14 mouse cellular contexts compared by ENCODE assay signal in genomic region chr2:33872841-33873271, GRCm38 (mm10). TPM values are rescaled to one million over a fixed set of nuclear protein-coding genes. Genes with fewer than 3 reads are reported as not detected.
DNase-seq lines count a peak whose midpoint lies in the region; ATAC-seq and TF ChIP-seq lines count a peak whose summit lies in the region.
"Had no signal": no experiment of that assay in that cellular context is flagged by ENCODE, and none has a peak within 500 bp of the region (broad histone marks: within the 10 kb centered on the region; RNA-seq: fewer than 3 reads in every experiment).

No protein-coding gene starts in this region.

- peaks cover 70% of the 10 kb centered on the region for H3K4me1 ChIP-seq in midbrain, embryonic 10.5 days
- H3K4me1 ChIP-seq in midbrain, postnatal 0 days (ENCODE audit: insufficient read depth, low read length) = peaks cover 20% of the 10 kb centered on the region
- peaks cover 94% of the 10 kb centered on the region for H3K4me1 ChIP-seq in limb, embryonic 10.5 days
- peaks cover 42% of the 10 kb centered on the region for H3K4me1 ChIP-seq in stomach, embryonic 16.5 days (ENCODE audit: control insufficient read depth, insufficient read depth, low read length)

- intact Hi-C loops in left cerebral cortex, postnatal 14 days (cut with DNase I) = no loop called here

- peaks cover 14% of the 10 kb centered on the region; the same call in 1 of the 2 replicates for H3K9me3 ChIP-seq in midbrain, embryonic 10.5 days (replicated peaks)
- no peaks in the 10 kb centered on the region for H3K9me3 ChIP-seq in midbrain, postnatal 0 days (ENCODE audit: low read length)
- H3K9me3 ChIP-seq in limb, embryonic 10.5 days (replicated peaks) = no peaks in the 10 kb centered on the region
- H3K9me3 ChIP-seq in stomach, embryonic 16.5 days (replicated peaks; ENCODE audit: control insufficient read depth, low read length) = no peaks in the 10 kb centered on the region
- H3K9me3 ChIP-seq: heart, embryonic 10.5 days; midbrain, embryonic 13.5 days had no signal

- no peak overlapping the region for H3K4me2 ChIP-seq in midbrain, postnatal 0 days (ENCODE audit: low read depth, low read length, poor library complexity, severe bottlenecking)
- no peak overlapping the region for H3K4me2 ChIP-seq in stomach, embryonic 16.5 days (ENCODE audit: low read depth, low read length)
- H3K4me2 ChIP-seq: midbrain, embryonic 13.5 days had no signal

- 0 out of 2 replicates have a peak overlapping the region, but pooled peaks have one; percentile 13 for H3K27ac ChIP-seq in midbrain, embryonic 10.5 days (replicated peaks)
- H3K27ac ChIP-seq in midbrain, postnatal 0 days (ENCODE audit: low read depth, low read length) = no peak overlapping the region
- peak overlapping the region; percentile 66; the same call in 1 of the 2 replicates for H3K27ac ChIP-seq in limb, embryonic 10.5 days
- peak overlapping the region; percentile 14; the same call in 1 of the 2 replicates for H3K27ac ChIP-seq in stomach, embryonic 16.5 days (ENCODE audit: low read length)
- H3K27ac ChIP-seq: heart, embryonic 10.5 days; midbrain, embryonic 13.5 days had no signal

- peaks cover 44% of the 10 kb centered on the region for H3K36me3 ChIP-seq in midbrain, embryonic 10.5 days
- H3K36me3 ChIP-seq in midbrain, postnatal 0 days (ENCODE audit: insufficient read depth, low read length) = peaks cover 19% of the 10 kb centered on the region
- peaks cover 33% of the 10 kb centered on the region for H3K36me3 ChIP-seq in limb, embryonic 10.5 days
- peaks cover 14% of the 10 kb centered on the region; the same call in 1 of the 2 replicates for H3K36me3 ChIP-seq in stomach, embryonic 16.5 days (ENCODE audit: control insufficient read depth, insufficient read depth, low read length)

- no peak for ATAC-seq in midbrain, postnatal 0 days (ENCODE audit: low FRiP score)
- ATAC-seq in stomach, embryonic 16.5 days (ENCODE audit: insufficient read depth, low FRiP score) = no peak
- no peak for ATAC-seq in megakaryocyte progenitor cell, adult 5-6 weeks (replicated peaks; ENCODE audit: poor library complexity)
- ATAC-seq: midbrain, embryonic 13.5 days had no signal

- H3K9ac ChIP-seq in midbrain, postnatal 0 days (replicated peaks; ENCODE audit: low read length, poor library complexity, severe bottlenecking) = no peak overlapping the region
- no peak overlapping the region for H3K9ac ChIP-seq in stomach, embryonic 16.5 days (ENCODE audit: low read length)
- H3K9ac ChIP-seq: midbrain, embryonic 13.5 days had no signal

- DNase-seq in adrenal gland, postnatal 14 days = peak; percentile 20
- no peak for DNase-seq in adrenal gland, postnatal 10 days
- DNase-seq in midbrain, embryonic 10.5 days (ENCODE audit: low spot score) = no peak
- no peak for DNase-seq in midbrain, postnatal 0 days (ENCODE audit: low spot score)
- DNase-seq in limb, embryonic 10.5 days (ENCODE audit: low spot score) = no peak
- DNase-seq in left cerebral cortex, postnatal 14 days (ENCODE audit: low spot score in 2 of 2) = no peak
- DNase-seq: adrenal gland, postnatal 25 days; cerebellum, adult 8-10 months; layer of hippocampus, adult 9-11 months; right cerebral cortex, postnatal 25 days had no signal

- H3K27me3 ChIP-seq in midbrain, embryonic 10.5 days (ENCODE audit: low read depth, poor library complexity, severe bottlenecking) = peaks cover 50% of the 10 kb centered on the region
- H3K27me3 ChIP-seq in midbrain, postnatal 0 days (ENCODE audit: insufficient read depth, low read length) = no peaks in the 10 kb centered on the region
- no peaks in the 10 kb centered on the region for H3K27me3 ChIP-seq in limb, embryonic 10.5 days (ENCODE audit: low read depth, poor library complexity, severe bottlenecking)
- H3K27me3 ChIP-seq in stomach, embryonic 16.5 days (ENCODE audit: control insufficient read depth, insufficient read depth, low read length) = no peaks in the 10 kb centered on the region
- H3K27me3 ChIP-seq: midbrain, embryonic 13.5 days had no signal

- TF ChIP-seq CTCF in midbrain, postnatal 0 days (IDR thresholded peaks at IDR 0.05) = no peak

- no peak overlapping the region for H3K4me3 ChIP-seq in midbrain, embryonic 10.5 days
- no peak overlapping the region for H3K4me3 ChIP-seq in midbrain, postnatal 0 days (ENCODE audit: low read depth, low read length)
- H3K4me3 ChIP-seq in limb, embryonic 10.5 days = no peak overlapping the region
- no peak overlapping the region for H3K4me3 ChIP-seq in stomach, embryonic 16.5 days (replicated peaks; ENCODE audit: low read length)
- H3K4me3 ChIP-seq: heart, embryonic 10.5 days; midbrain, embryonic 13.5 days had no signal

- 77% methylated on average over 8 of the region's 8 CpGs for WGBS in midbrain, embryonic 10.5 days
- WGBS in midbrain, postnatal 0 days = 87% methylated on average over 8 of the region's 8 CpGs
- 47% methylated on average over 8 of the region's 8 CpGs for WGBS in limb, embryonic 10.5 days
- WGBS in stomach, embryonic 16.5 days = 47% methylated on average over 8 of the region's 8 CpGs

RNA-seq across cellular contexts. Expression of gene Mvb12b, which starts 14.9 kb away (rescaled TPM):
- 17.7 and 19.0 TPM in 2 replicates for total RNA-seq in adrenal gland, postnatal 14 days (2021)
- total RNA-seq in adrenal gland, postnatal 10 days (2021) = 10 to 100 TPM; 17.4 to 23.0 TPM
- 19.0 and 23.5 TPM in 2 replicates for polyA plus RNA-seq in midbrain, embryonic 10.5 days (2016; fragmentation: Nextera tagmentation; extraction: Ambion mirVana)
- 133 and 155 TPM in 2 replicates for total RNA-seq in midbrain, postnatal 0 days (2014; rRNA removed)
- 48.8 and 68.1 TPM in 2 replicates for polyA plus RNA-seq in midbrain, postnatal 0 days (2015; fragmentation: Nextera tagmentation; extraction: Ambion mirVana)
- polyA plus RNA-seq in limb, embryonic 10.5 days (2016; fragmentation: Nextera tagmentation; extraction: Ambion mirVana) = 15.0 and 17.5 TPM in 2 replicates
- polyA plus RNA-seq in stomach, embryonic 16.5 days (2015; fragmentation: Nextera tagmentation; extraction: Ambion mirVana) = 8.5 and 11.9 TPM in 2 replicates
- total RNA-seq in megakaryocyte progenitor cell, adult 5-6 weeks (2015) = 30.0 and 37.1 TPM in 2 replicates
- 12.9 and 14.8 TPM in 2 replicates for total RNA-seq in megakaryocyte progenitor cell, adult 5-6 weeks (2017)
- 10 to 100 TPM; 91.3 to 97.1 TPM for total RNA-seq in left cerebral cortex, postnatal 14 days (2021)
